Mouse (Mus musculus) testis, adult 2 months (tissue): ENCODE measurements around the gene Gm20696.

Experiments
- CTCF ChIP-seq: fragments of 200-500 bp; IDR thresholded peaks from 2 replicates; pipeline ENCODE4 v1.5.1; 2012; ENCODE audit warnings: low read depth, mild to moderate bottlenecking, inconsistent platforms, low read length, moderate library complexity; ENCODE audit not compliant: control insufficient read depth, insufficient read depth, insufficient replicate concordance
- POLR2A ChIP-seq: fragments of 200-500 bp; IDR thresholded peaks from 2 replicates; pipeline ENCODE4 v1.6.1; 2012; ENCODE audit warnings: low read depth, mild to moderate bottlenecking, inconsistent platforms, low read length, moderate library complexity; ENCODE audit not compliant: control insufficient read depth

GRCm38 (mm10) chr6:99395745-99396144, 270.9 kb downstream of the Gm20696 start:
- TF ChIP-seq POLR2A (no peak), CTCF (no peak)
